In the genomic region with DNA sequence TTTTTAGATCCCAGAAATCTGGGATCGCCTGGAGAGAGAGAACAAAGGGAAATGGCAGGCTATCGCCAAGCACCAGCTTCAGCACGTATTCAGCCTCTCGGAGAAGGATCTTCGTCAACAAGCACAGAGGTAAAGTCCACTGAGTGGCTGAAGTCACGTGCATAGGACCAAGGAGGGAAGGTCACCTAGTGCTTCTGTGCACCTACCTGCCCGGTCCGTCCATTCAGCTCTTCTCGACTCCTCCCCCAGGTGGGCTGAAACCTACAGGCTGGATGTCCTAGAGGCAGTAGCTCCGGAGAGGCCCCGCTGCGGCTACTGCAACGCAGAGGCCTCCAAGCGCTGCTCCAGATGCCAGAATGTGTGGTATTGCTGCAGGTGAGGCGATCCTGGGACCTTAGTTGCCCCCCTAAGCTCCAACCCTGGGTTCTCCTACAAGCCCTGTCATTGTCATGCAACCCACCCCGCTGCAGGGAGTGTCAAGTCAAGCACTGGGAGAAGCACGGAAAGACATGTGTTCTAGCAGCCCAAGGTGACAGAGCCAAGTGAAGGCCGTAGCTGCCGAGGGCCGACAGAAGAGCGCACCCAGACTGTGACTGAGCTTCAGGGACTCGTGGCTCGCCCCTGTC, we compare ENCODE assay signal across 8 mouse cellular contexts. TPM values are rescaled to one million over a fixed set of nuclear protein-coding genes. Genes with fewer than 3 reads are reported as not detected.
A peak's percentile ranks its signal among the peaks of the same experiment; 100 is the strongest.
DNase-seq lines count a peak whose midpoint lies in the region; ATAC-seq lines count a peak whose summit lies in the region.

No protein-coding gene starts in this region.

- H3K9me3 ChIP-seq in heart, embryonic 13.5 days = no peaks in the 10 kb centered on the region
- no peaks in the 10 kb centered on the region for H3K9me3 ChIP-seq in forebrain, embryonic 16.5 days (ENCODE audit: control insufficient read depth, low read length)
- no peaks in the 10 kb centered on the region for H3K9me3 ChIP-seq in limb, embryonic 10.5 days (replicated peaks)

- intact Hi-C loops in heart, postnatal 36 days (cut with DNase I) = no loop called here
- intact Hi-C loops in left cerebral cortex, postnatal 25 days (cut with DNase I) = no loop called here

- ATAC-seq in heart, embryonic 13.5 days (ENCODE audit: extremely low read depth, insufficient number of reproducible peaks, low FRiP score, low TSS enrichment) = no peak
- ATAC-seq in forebrain, embryonic 16.5 days = no peak

- WGBS in heart, embryonic 13.5 days = 35% methylated on average over 23 of the region's 23 CpGs
- 34% methylated on average over 23 of the region's 23 CpGs for WGBS in forebrain, embryonic 16.5 days
- 20% methylated on average over 23 of the region's 23 CpGs for WGBS in limb, embryonic 10.5 days

- peaks cover 50% of the 10 kb centered on the region for H3K4me1 ChIP-seq in heart, embryonic 13.5 days
- H3K4me1 ChIP-seq in forebrain, embryonic 16.5 days (replicated peaks; ENCODE audit: control insufficient read depth, insufficient read depth, low read length) = peaks cover 50% of the 10 kb centered on the region
- peaks cover 83% of the 10 kb centered on the region for H3K4me1 ChIP-seq in limb, embryonic 10.5 days

- H3K9ac ChIP-seq in heart, embryonic 13.5 days = peak overlapping the region; percentile 83
- H3K9ac ChIP-seq in forebrain, embryonic 16.5 days (replicated peaks; ENCODE audit: low read depth, low read length) = peak overlapping the region; percentile 65

- H3K27ac ChIP-seq in heart, embryonic 13.5 days (replicated peaks) = peak overlapping the region; percentile 51; the same call in 1 of the 2 replicates
- no peak overlapping the region for H3K27ac ChIP-seq in forebrain, embryonic 16.5 days (ENCODE audit: low read length)
- H3K27ac ChIP-seq in limb, embryonic 10.5 days = peak overlapping the region; percentile 88

- peak overlapping the region; percentile 96 for H3K4me2 ChIP-seq in heart, embryonic 13.5 days
- H3K4me2 ChIP-seq in forebrain, embryonic 16.5 days (ENCODE audit: low read length) = peak overlapping the region; percentile 72

- no peaks in the 10 kb centered on the region for H3K36me3 ChIP-seq in heart, embryonic 13.5 days
- H3K36me3 ChIP-seq in forebrain, embryonic 16.5 days (ENCODE audit: control insufficient read depth, insufficient read depth) = no peaks in the 10 kb centered on the region
- H3K36me3 ChIP-seq in limb, embryonic 10.5 days = no peaks in the 10 kb centered on the region

- H3K4me3 ChIP-seq in heart, embryonic 13.5 days = peak overlapping the region; percentile 58
- H3K4me3 ChIP-seq in forebrain, embryonic 16.5 days (replicated peaks; ENCODE audit: low read length) = peak overlapping the region; percentile 45; the same call in 1 of the 2 replicates
- H3K4me3 ChIP-seq in limb, embryonic 10.5 days = peak overlapping the region; percentile 83

- DNase-seq in heart, postnatal 36 days = no peak
- DNase-seq in limb, embryonic 10.5 days (ENCODE audit: low spot score) = peak; percentile 42
- DNase-seq in neural tube, embryonic 10.5 days (ENCODE audit: extremely low spot score, low spot score) = peak; percentile 51
- DNase-seq in adrenal gland, postnatal 10 days = no peak
- DNase-seq in left cerebral cortex, postnatal 25 days (ENCODE audit: low spot score in 2 of 2) = no peak
- no peak for DNase-seq in embryo, embryonic 10.5 days (ENCODE audit: low spot score)

- peaks cover 46% of the 10 kb centered on the region for H3K27me3 ChIP-seq in heart, embryonic 13.5 days (replicated peaks)
- peaks cover 32% of the 10 kb centered on the region for H3K27me3 ChIP-seq in forebrain, embryonic 16.5 days (replicated peaks; ENCODE audit: control insufficient read depth, insufficient read depth, low read length)
- peaks cover 32% of the 10 kb centered on the region for H3K27me3 ChIP-seq in limb, embryonic 10.5 days (ENCODE audit: low read depth, poor library complexity, severe bottlenecking)

RNA-seq across cellular contexts. Expression of a gene that starts 0.8 kb away (rescaled TPM):
- 47.6 and 56.1 TPM in 2 replicates for polyA plus RNA-seq in heart, embryonic 13.5 days (2015; fragmentation: Nextera tagmentation; extraction: Ambion mirVana)
- total RNA-seq in heart, postnatal 36 days (2021) = 10 to 100 TPM; 16.5 to 17.3 TPM
- polyA plus RNA-seq in forebrain, embryonic 16.5 days (2015; fragmentation: Nextera tagmentation; extraction: Ambion mirVana) = 43.4 and 45.4 TPM in 2 replicates
- polyA plus RNA-seq in limb, embryonic 10.5 days (2016; fragmentation: Nextera tagmentation; extraction: Ambion mirVana) = 55.3 and 57.4 TPM in 2 replicates
- total RNA-seq in adrenal gland, postnatal 10 days (2021) = 10 to 100 TPM; 23.6 to 27.7 TPM
- 10 to 100 TPM; 14.3 to 17.4 TPM for total RNA-seq in left cerebral cortex, postnatal 25 days (2021)

RNA-seq across cellular contexts. Expression of a gene that starts 3.5 kb away (rescaled TPM):
- not detected in 2 replicates for polyA plus RNA-seq in heart, embryonic 13.5 days (2015; fragmentation: Nextera tagmentation; extraction: Ambion mirVana)
- total RNA-seq in heart, postnatal 36 days (2021) = not detected
- polyA plus RNA-seq in forebrain, embryonic 16.5 days (2015; fragmentation: Nextera tagmentation; extraction: Ambion mirVana) = 2.2 and 3.2 TPM in 2 replicates
- 0.25 and 0.33 TPM in 2 replicates for polyA plus RNA-seq in limb, embryonic 10.5 days (2016; fragmentation: Nextera tagmentation; extraction: Ambion mirVana)
- not detected for total RNA-seq in adrenal gland, postnatal 10 days (2021)
- 1 to 10 TPM; 4.0 to 5.6 TPM for total RNA-seq in left cerebral cortex, postnatal 25 days (2021)

RNA-seq across cellular contexts. Expression of a gene that starts 8.6 kb away (rescaled TPM):
- 27.8 and 27.9 TPM in 2 replicates for polyA plus RNA-seq in heart, embryonic 13.5 days (2015; fragmentation: Nextera tagmentation; extraction: Ambion mirVana)
- 10 to 100 TPM; 17.5 to 18.5 TPM for total RNA-seq in heart, postnatal 36 days (2021)
- polyA plus RNA-seq in forebrain, embryonic 16.5 days (2015; fragmentation: Nextera tagmentation; extraction: Ambion mirVana) = 88.4 and 89.8 TPM in 2 replicates
- polyA plus RNA-seq in limb, embryonic 10.5 days (2016; fragmentation: Nextera tagmentation; extraction: Ambion mirVana) = 34.0 and 37.3 TPM in 2 replicates
- total RNA-seq in adrenal gland, postnatal 10 days (2021) = 10 to 100 TPM; 19.2 to 21.3 TPM
- total RNA-seq in left cerebral cortex, postnatal 25 days (2021) = 10 to 100 TPM; 40.4 to 41.7 TPM

RNA-seq across cellular contexts. Expression of a gene that starts 8.6 kb away (rescaled TPM):
- 17.7 and 19.1 TPM in 2 replicates for polyA plus RNA-seq in heart, embryonic 13.5 days (2015; fragmentation: Nextera tagmentation; extraction: Ambion mirVana)
- 1 to 10 TPM; 4.7 to 5.3 TPM for total RNA-seq in heart, postnatal 36 days (2021)
- polyA plus RNA-seq in forebrain, embryonic 16.5 days (2015; fragmentation: Nextera tagmentation; extraction: Ambion mirVana) = 35.7 and 38.5 TPM in 2 replicates
- 13.2 and 15.8 TPM in 2 replicates for polyA plus RNA-seq in limb, embryonic 10.5 days (2016; fragmentation: Nextera tagmentation; extraction: Ambion mirVana)
- 10 to 100 TPM; 15.4 to 16.1 TPM for total RNA-seq in adrenal gland, postnatal 10 days (2021)
- 10 to 100 TPM; 16.2 to 17.4 TPM for total RNA-seq in left cerebral cortex, postnatal 25 days (2021)

RNA-seq across cellular contexts. Expression of a gene that starts 12.5 kb away (rescaled TPM):
- 44.5 and 51.6 TPM in 2 replicates for polyA plus RNA-seq in heart, embryonic 13.5 days (2015; fragmentation: Nextera tagmentation; extraction: Ambion mirVana)
- total RNA-seq in heart, postnatal 36 days (2021) = 10 to 100 TPM; 35.1 to 35.3 TPM
- polyA plus RNA-seq in forebrain, embryonic 16.5 days (2015; fragmentation: Nextera tagmentation; extraction: Ambion mirVana) = 93.2 and 98.5 TPM in 2 replicates
- polyA plus RNA-seq in limb, embryonic 10.5 days (2016; fragmentation: Nextera tagmentation; extraction: Ambion mirVana) = 60.4 and 62.5 TPM in 2 replicates
- total RNA-seq in adrenal gland, postnatal 10 days (2021) = 10 to 100 TPM; 35.2 to 35.4 TPM
- total RNA-seq in left cerebral cortex, postnatal 25 days (2021) = 10 to 100 TPM; 86.5 to 94.7 TPM

Comparison
In these comparisons a context has a peak if more than half of its experiments do, and no peak if none do; other contexts are left out.
1. DNase-seq: peak in limb, embryonic 10.5 days (single experiment) and neural tube, embryonic 10.5 days (single experiment); none in heart, postnatal 36 days (0 of 2), adrenal gland, postnatal 10 days (single experiment), left cerebral cortex, postnatal 25 days (0 of 2) and embryo, embryonic 10.5 days (single experiment).
2. RNA of a gene that starts 3.5 kb away (total RNA-seq): 4.0 to 5.6 TPM in left cerebral cortex, postnatal 25 days; not detected in heart, postnatal 36 days and not detected in adrenal gland, postnatal 10 days; every median in the first group is over 4 times any median in the second.
3. Peak in every context shown above with its lines, with median percentiles within 50 percentile points of each other: H3K4me3 ChIP-seq.